Mouse (Mus musculus): ENCODE data around the gene Agtpbp1.

GRCm38 (mm10) chr13:59552286-59552685 is 32.7 kb downstream of the Agtpbp1 start:
- no peak for TF ChIP-seq CTCF (IDR thresholded peaks at IDR 0.05; ENCODE audit: control insufficient read depth, insufficient read depth, insufficient read length)
- no peak for TF ChIP-seq MYOD1 (IDR thresholded peaks at IDR 0.05; ENCODE audit: control insufficient read depth, insufficient read length, low read depth)
- no peak for TF ChIP-seq CEBPB (IDR thresholded peaks at IDR 0.05; ENCODE audit: low read depth)
- no peak for TF ChIP-seq USF1 (IDR thresholded peaks at IDR 0.05; ENCODE audit: low read depth)
- no peak for TF ChIP-seq MYOG (IDR thresholded peaks at IDR 0.05; ENCODE audit: control insufficient read depth, extremely low read depth, insufficient read length)
- TF ChIP-seq MAX (IDR thresholded peaks at IDR 0.05), result no peak
- no peak for TF ChIP-seq FOSL1 (IDR thresholded peaks at IDR 0.05; ENCODE audit: insufficient read depth, low read length, poor library complexity, severe bottlenecking)
